Mouse (Mus musculus): ENCODE results near the gene Eipr1. TPM values are rescaled to one million over a fixed set of nuclear protein-coding genes. Genes with fewer than 3 reads are reported as not detected.

Gene Eipr1
- polyA plus RNA-seq, 1 experiment from 2014 or later = 22.4 TPM

- Histone ChIP-seq H3K4me1 (replicated peaks; ENCODE audit: control insufficient read depth, insufficient read depth) (no peaks in the 10 kb centered on the region), H3K27me3 (ENCODE audit: control insufficient read depth, insufficient read depth, low read length) (no peaks in the 10 kb centered on the region), H3K9me3 (ENCODE audit: control insufficient read depth, low read length) (no peaks in the 10 kb centered on the region), H3K4me2 (replicated peaks; ENCODE audit: low read depth) (no peak overlapping the region), H3K4me3 (ENCODE audit: low read depth, low read length) (no peak overlapping the region), H3K9ac (ENCODE audit: low read length) (no peak overlapping the region), H3K27ac (replicated peaks) (no peak overlapping the region), H3K36me3 (ENCODE audit: control insufficient read depth, insufficient read depth, low read length) (peaks cover 2% of the 10 kb centered on the region; the same call in 1 of the 2 replicates)
- TF ChIP-seq CTCF (IDR thresholded peaks at IDR 0.05; ENCODE audit: low read depth) = no peak
- TF ChIP-seq EP300 (optimal IDR thresholded peaks at IDR 0.05) = no peak
- 80% methylated on average over 24 of the region's 24 CpGs for WGBS
- ATAC-seq (ENCODE audit: low FRiP score, low TSS enrichment) (no peak), DNase-seq (ENCODE audit: low spot score) (no peak)
Observed at GRCm38 (mm10) chr12:28714822-28715632, 36.6 kb upstream of the Eipr1 start.

GRCm38 (mm10) chr12:28717066-28717465 is 34.5 kb upstream of the Eipr1 start:
- Histone ChIP-seq H3K9ac (ENCODE audit: low read length) (no peak overlapping the region), H3K36me3 (ENCODE audit: control insufficient read depth, insufficient read depth, low read length) (peaks cover 12% of the 10 kb centered on the region; the same call in 1 of the 2 replicates), H3K4me2 (replicated peaks; ENCODE audit: low read depth) (no peak overlapping the region), H3K27me3 (ENCODE audit: control insufficient read depth, insufficient read depth, low read length) (no peaks in the 10 kb centered on the region), H3K9me3 (ENCODE audit: control insufficient read depth, low read length) (no peaks in the 10 kb centered on the region), H3K27ac (replicated peaks) (no peak overlapping the region), H3K4me1 (replicated peaks; ENCODE audit: control insufficient read depth, insufficient read depth) (no peaks in the 10 kb centered on the region), H3K4me3 (ENCODE audit: low read depth, low read length) (no peak overlapping the region)
- no peak for TF ChIP-seq CTCF (IDR thresholded peaks at IDR 0.05; ENCODE audit: low read depth)
- WGBS = 87% methylated on average over 2 of the region's 2 CpGs
- no peak for ATAC-seq (ENCODE audit: low FRiP score, low TSS enrichment)
- no peak for DNase-seq (ENCODE audit: low spot score)

- Histone ChIP-seq H3K9me3 (ENCODE audit: control insufficient read depth, low read length) (no peaks in the 10 kb centered on the region), H3K36me3 (ENCODE audit: control insufficient read depth, insufficient read depth, low read length) (peaks cover 14% of the 10 kb centered on the region; the same call in 1 of the 2 replicates), H3K4me1 (replicated peaks; ENCODE audit: control insufficient read depth, insufficient read depth) (no peaks in the 10 kb centered on the region), H3K4me3 (ENCODE audit: low read depth, low read length) (no peak overlapping the region), H3K27ac (replicated peaks) (no peak overlapping the region), H3K9ac (ENCODE audit: low read length) (no peak overlapping the region), H3K27me3 (ENCODE audit: control insufficient read depth, insufficient read depth, low read length) (no peaks in the 10 kb centered on the region), H3K4me2 (replicated peaks; ENCODE audit: low read depth) (no peak overlapping the region)
- ATAC-seq (ENCODE audit: low FRiP score, low TSS enrichment) (no peak), DNase-seq (ENCODE audit: low spot score) (no peak)
- TF ChIP-seq CTCF (IDR thresholded peaks at IDR 0.05; ENCODE audit: low read depth) (no peak), EP300 (optimal IDR thresholded peaks at IDR 0.05) (no peak)
- WGBS = 94% methylated on average over 2 of the region's 2 CpGs
Observed at GRCm38 (mm10) chr12:28718106-28718505, 33.5 kb upstream of the Eipr1 start.

GRCm38 (mm10) chr12:28724366-28724765 is 27.2 kb upstream of the Eipr1 start:
- H3K27me3 ChIP-seq (ENCODE audit: control insufficient read depth, insufficient read depth, low read length) = no peaks in the 10 kb centered on the region
- ATAC-seq (ENCODE audit: low FRiP score, low TSS enrichment) = no peak
- DNase-seq (ENCODE audit: low spot score) = no peak
- H3K4me3 ChIP-seq (ENCODE audit: low read depth, low read length) = no peak overlapping the region
- no peak overlapping the region for H3K9ac ChIP-seq (ENCODE audit: low read length)
- WGBS = 82% methylated on average over 3 of the region's 3 CpGs
- H3K4me1 ChIP-seq (replicated peaks; ENCODE audit: control insufficient read depth, insufficient read depth) = no peaks in the 10 kb centered on the region
- TF ChIP-seq CTCF (IDR thresholded peaks at IDR 0.05; ENCODE audit: low read depth) (no peak), EP300 (optimal IDR thresholded peaks at IDR 0.05) (no peak)
- H3K36me3 ChIP-seq (ENCODE audit: control insufficient read depth, insufficient read depth, low read length) = peaks cover 14% of the 10 kb centered on the region
- H3K9me3 ChIP-seq (ENCODE audit: control insufficient read depth, low read length) = no peaks in the 10 kb centered on the region
- H3K27ac ChIP-seq (replicated peaks) = no peak overlapping the region
- no peak overlapping the region for H3K4me2 ChIP-seq (replicated peaks; ENCODE audit: low read depth)

- Histone ChIP-seq H3K4me1 (replicated peaks; ENCODE audit: control insufficient read depth, insufficient read depth) (no peaks in the 10 kb centered on the region), H3K4me2 (replicated peaks; ENCODE audit: low read depth) (no peak overlapping the region), H3K36me3 (ENCODE audit: control insufficient read depth, insufficient read depth, low read length) (peaks cover 6% of the 10 kb centered on the region), H3K9me3 (ENCODE audit: control insufficient read depth, low read length) (no peaks in the 10 kb centered on the region), H3K9ac (ENCODE audit: low read length) (no peak overlapping the region), H3K27me3 (ENCODE audit: control insufficient read depth, insufficient read depth, low read length) (no peaks in the 10 kb centered on the region), H3K27ac (replicated peaks) (no peak overlapping the region), H3K4me3 (ENCODE audit: low read depth, low read length) (no peak overlapping the region)
- TF ChIP-seq EP300 (optimal IDR thresholded peaks at IDR 0.05) = no peak
- TF ChIP-seq CTCF (IDR thresholded peaks at IDR 0.05; ENCODE audit: low read depth) = no peak
- DNase-seq (ENCODE audit: low spot score) (no peak), ATAC-seq (ENCODE audit: low FRiP score, low TSS enrichment) (no peak)
- 95% methylated on average over 4 of the region's 4 CpGs for whole genome bisulfite sequencing
Observed at GRCm38 (mm10) chr12:28726204-28726603, 25.4 kb upstream of the Eipr1 start.

GRCm38 (mm10) chr12:28727061-28727460 is 24.5 kb upstream of the Eipr1 start:
- no peak for TF ChIP-seq EP300 (optimal IDR thresholded peaks at IDR 0.05)
- no peak for TF ChIP-seq CTCF (IDR thresholded peaks at IDR 0.05; ENCODE audit: low read depth)
- 68% methylated on average over 5 of the region's 5 CpGs for WGBS

More at GRCm38 (mm10) chr12:28727061-28727460, 24.5 kb upstream of the Eipr1 start:
- H3K36me3 ChIP-seq (ENCODE audit: control insufficient read depth, insufficient read depth, low read length) = peaks cover 8% of the 10 kb centered on the region
- H3K9ac ChIP-seq (ENCODE audit: low read length) = no peak overlapping the region
- H3K4me2 ChIP-seq (replicated peaks; ENCODE audit: low read depth) = no peak overlapping the region
- no peak overlapping the region for H3K27ac ChIP-seq (replicated peaks)
- DNase-seq (ENCODE audit: low spot score) = no peak
- no peaks in the 10 kb centered on the region for H3K4me1 ChIP-seq (replicated peaks; ENCODE audit: control insufficient read depth, insufficient read depth)
- no peaks in the 10 kb centered on the region for H3K9me3 ChIP-seq (ENCODE audit: control insufficient read depth, low read length)
- H3K27me3 ChIP-seq (ENCODE audit: control insufficient read depth, insufficient read depth, low read length) = no peaks in the 10 kb centered on the region
- no peak overlapping the region for H3K4me3 ChIP-seq (ENCODE audit: low read depth, low read length)
- ATAC-seq (ENCODE audit: low FRiP score, low TSS enrichment) = no peak
